Mouse (Mus musculus) v-Abl transformed pro-B cells (cell line): ENCODE data around the gene Elmo1.
"Not testable (repeated sequence)": the region's sequence is repeated elsewhere in the genome, so short reads cannot be mapped to it uniquely, and the experiment has no call there.

ENCODE experiments used
- in situ Hi-C, 2 experiments: fragments of 400-800 bp; cut with MboI; formaldehyde crosslinking; loops; one replicate each; pipeline ENCODE4 v1.15.1; 2025; ENCODE audit not compliant: unreplicated experiment in 2 of 2

Gene Elmo1

DNA sequence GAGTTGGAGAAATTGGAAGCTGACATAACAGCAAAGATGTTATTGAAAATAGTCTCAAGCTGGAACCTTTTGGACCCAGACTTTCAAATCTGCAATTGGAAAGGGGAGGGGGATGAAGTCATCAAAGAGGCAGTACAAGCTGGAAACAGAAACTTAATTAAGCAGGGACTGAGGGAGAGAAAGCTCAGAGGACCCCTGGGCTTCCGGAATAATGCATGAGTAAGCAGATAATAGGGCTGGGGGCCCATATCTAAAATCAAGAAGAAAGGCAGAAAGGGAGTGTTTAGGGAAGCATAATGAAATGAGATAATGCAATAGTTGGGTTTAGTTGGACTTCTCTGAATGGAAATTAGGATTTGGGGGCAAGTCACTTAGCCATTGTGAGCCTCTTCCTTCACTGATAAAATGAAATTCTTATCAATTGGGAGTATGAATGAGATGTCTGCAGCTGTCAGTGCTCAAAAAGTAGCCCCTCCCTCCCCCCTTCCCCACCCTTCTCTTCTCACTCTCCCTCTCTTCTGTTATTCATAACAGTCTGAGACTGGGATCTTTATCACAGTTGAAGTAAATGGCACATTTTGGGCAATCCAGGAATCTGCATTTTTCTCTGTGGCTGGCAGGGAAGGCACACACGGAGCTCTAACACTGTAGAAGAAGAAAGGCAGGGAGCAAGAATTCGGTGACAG, 518.8 kb downstream of the Elmo1 start:
- in situ Hi-C loops: no loop called here

DNA sequence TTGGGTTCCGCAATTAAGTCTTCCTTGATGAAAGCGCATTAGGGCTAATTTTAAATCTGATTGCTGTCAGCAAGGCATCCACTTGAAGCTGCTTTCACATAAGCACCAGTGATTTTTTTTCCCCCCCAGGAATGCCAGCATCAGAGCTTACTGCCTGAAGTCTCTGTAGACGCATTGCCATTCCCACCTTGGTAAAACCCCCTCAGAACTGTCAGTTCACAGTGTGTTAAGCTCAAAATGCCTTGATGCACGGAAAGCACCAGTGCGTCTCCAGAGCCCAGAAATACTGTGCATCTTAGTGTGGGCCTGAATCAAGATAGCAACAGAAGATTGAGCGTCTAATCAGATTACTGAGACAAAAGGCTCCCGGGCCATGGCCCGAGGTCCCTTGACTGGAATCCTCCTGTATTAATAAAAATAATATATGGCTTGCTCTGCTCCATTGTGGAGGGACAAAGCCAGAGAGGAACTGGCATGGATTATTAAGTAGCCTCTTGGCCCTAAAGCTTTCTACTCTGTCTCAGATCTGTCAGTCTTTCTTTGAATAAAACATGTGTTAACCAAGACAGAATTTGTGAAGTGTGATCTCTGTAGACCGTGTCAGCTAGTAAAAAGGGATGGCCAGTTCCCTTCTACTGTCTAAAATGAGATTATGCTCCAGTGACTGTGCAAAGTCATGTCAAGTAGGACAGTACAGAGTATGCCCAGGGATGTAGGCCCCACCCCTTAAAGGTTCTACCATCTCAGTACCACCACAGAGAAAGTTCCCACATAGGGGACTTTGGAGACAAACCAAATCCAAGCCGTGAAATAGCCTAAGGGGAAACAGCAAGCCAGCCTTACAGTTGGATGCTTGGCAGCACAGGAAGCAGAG, 525.4 kb downstream of the Elmo1 start:
- in situ Hi-C loops: no loop called here

DNA sequence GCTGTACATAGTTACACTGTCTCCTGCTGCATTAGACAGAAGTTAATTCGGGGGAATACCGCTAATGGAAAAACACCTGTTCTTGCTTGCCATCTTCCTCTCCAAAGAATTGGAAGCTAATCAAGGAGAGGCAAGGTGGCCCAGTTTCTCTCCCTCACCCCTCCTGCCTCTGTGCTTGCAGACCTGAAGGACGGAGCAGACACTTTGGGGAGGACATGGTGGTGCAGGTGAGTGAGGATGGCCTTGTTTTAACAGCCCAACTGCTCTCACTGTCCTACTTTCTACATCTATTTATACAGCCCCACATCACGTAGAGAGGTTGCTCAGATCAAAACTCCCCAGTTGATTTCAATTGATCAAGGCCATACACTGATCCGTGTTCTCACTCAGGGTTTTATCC, 529.5 kb downstream of the Elmo1 start:
- in situ Hi-C loops: no loop called here

DNA sequence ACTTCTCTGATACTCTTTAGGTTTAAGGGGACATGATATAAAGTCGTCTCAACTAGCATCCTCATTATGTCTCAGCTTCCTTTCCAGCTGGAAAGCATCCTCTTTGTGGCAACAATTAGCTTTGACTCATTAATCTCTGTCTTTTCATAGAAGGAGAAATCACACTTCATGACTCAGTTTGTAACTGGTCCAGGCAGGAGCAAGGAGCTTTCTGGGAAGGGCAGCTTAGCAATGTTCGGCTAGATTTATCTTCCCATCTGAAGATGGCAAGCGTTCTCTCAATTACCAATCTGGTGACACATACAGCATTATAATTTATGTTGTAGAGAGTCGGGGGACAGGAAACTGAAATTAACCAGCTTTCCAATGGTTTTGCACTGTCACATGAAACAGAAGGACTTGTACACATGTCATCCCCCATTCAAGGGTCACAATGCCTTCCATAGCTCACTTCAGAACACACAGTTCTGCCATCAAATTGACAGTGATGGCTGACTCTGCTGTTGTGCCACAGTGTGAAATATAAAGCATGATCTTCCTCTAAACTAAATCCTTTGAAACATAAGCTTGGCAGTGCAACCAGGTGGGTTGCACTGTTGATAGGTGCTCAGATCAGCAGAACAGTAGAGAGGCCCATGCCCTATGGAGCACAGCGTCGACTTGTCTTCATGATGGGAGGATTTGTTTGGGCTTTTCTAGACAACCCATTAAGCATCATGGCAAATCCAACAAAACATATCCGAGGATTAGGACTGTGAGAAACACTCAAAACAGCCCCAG, 532.9 kb downstream of the Elmo1 start:
- in situ Hi-C loops: no loop called here

DNA sequence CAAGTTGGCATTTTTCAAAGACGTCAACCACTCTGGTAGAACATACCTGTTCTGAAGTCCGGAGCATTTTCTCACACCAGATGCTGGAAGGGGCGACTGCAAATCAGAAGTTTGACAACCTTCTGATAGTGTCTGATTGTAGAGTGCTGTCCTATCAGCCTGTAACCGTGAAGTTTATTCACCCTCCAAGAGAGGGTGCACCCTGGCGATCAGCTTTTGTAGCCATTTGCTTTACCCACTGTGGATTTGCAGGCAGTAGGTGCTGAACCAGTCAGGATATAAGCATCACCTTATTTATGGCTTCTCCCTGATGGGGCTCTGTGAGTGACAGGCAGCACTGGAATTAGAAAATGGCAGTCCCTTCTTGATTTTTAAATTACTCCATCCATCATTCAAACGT, 537.4 kb downstream of the Elmo1 start:
- in situ Hi-C loops: no loop called here

DNA sequence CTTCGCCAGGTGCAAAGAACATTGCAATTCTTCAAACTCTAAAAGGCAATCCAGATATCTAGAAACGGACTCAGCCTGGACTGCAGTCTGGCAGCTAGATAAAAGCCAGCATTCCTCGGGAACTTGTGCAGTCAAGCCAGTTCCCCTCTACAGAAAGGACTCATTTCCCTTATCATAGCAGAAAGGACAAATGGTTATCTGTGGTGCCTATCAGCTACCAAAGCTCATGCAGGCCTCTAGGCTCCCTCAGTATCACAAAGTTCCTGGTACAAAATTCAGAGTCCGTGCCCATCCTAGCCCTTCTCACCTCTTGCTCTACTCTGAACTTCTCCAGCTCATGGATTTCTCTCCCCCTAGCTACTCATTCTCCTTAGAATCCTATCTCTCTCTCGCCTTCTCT, 542.1 kb downstream of the Elmo1 start:
- in situ Hi-C loops: no loop called here

DNA sequence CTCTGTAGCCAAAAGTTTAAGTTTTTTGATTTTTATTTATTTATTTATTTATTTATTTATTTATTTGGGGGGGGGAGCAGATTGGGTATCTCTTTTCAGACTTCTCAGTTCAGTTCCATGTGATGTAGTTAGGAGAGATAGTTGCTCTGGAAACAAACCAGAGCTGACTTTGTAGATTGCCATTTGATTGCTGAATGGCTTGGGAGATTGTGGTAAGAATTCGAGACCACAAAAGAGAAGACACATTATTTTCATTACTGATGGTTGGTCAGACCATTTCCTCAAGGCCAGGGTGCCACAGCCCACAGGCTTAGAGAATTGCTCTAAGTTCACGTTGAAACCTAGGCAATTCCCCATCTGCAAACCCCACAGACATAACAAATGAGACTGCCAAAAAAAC, 544.3 kb downstream of the Elmo1 start:
- in situ Hi-C loops: not testable (repeated sequence)

DNA sequence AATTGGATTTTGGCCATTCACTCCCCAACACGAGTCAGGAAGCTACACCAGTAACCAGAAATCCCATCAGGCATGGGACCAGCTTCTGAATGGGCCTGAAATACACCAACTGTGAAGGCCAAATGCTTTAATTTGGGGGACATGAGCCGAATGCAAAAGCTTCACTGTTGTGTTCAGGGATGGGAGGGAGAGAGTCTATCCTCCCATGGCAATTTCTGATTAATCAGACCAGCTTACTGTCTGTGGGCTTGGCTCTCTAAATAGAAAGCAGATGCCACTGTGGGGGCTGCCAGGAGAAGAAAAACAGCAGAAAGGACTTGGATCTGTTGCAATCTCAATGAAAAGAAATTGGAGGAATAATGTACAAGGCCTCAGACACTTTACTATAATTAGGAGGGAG, 545.2 kb downstream of the Elmo1 start:
- in situ Hi-C loops: no loop called here
